Mouse (Mus musculus): Measurements from ENCODE around the gene Obsl1.
A peak's percentile ranks its signal among the peaks of the same experiment; 100 is the strongest.

Obsl1 gene

DNA sequence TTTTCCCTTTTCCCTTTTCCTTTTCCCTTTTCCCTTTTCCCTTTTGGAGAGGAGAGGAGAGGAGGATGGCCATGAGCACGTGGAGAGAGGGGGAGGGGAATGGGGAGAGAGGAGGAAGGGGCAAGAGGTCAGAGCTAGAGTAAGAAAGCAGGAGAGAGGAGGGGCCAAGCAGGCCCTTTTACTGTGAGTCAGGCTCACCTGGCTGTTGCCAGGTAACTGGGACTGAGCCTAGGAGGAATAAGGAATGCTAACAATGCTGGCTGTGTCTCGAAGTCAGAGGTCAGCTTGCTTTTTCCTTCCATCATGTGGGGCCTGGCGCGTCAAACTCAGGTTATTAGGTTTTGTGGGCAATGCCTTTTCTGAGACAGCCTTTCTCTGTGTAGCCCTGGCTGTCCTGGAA is 11.7 kb upstream of the Obsl1 start:
- DNase-seq: no peak

GRCm38 (mm10) chr1:75516703-75517380 is 10.6 kb upstream of the Obsl1 start:
- no peak for DNase-seq

- DNase-seq: no peak
Measured at GRCm38 (mm10) chr1:75512550-75512949, 6.3 kb upstream of the Obsl1 start.

GRCm38 (mm10) chr1:75511437-75512210 is 5.4 kb upstream of the Obsl1 start:
- DNase-seq: no peak

DNA sequence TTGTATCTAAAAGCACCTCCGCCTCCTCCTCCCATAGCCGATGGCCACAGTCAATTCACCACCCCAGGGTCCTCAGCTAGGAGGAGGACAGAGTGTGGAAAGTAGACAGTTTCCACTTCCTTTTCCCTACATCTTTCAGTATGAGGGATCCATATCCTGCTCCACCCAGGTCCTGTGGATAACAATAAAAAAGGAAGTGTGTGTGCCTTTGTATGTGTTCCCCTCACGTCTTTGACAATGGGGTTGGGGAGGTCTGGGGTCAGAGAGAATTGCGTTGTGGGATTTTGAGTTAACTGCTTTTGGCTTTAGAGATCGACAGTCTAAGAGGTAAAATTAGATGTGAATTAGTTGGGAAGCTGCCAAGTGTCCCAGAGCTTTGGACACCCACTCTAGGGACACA is 3.9 kb upstream of the Obsl1 start:
- DNase-seq: no peak

DNA sequence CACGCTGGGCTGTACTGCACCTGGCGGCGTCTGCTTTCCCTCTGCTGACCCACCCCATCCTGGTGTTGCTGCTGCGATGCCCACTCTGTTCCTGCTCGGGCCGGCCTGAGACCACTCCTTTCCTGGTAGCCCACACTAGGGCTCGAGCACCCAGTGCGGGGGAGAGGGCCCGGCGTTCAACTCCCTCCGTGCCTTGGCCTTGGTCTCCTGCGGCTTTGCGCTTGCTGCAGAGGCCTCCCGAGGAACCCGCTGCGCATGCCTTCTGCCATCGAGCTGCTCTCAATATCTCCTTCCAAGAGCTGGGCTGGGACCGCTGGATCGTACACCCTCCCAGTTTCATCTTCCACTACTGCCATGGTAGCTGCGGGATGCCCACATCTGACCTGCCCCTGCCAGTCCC is 3.3 kb upstream of the Obsl1 start:
- no peak for DNase-seq

- DNase-seq: no peak
Measured at GRCm38 (mm10) chr1:75507006-75507405, 754 bp upstream of the Obsl1 start, which contains the start of gene Inha. Gene Inha, plus strand, starts transcription at chr1:75507077.

DNA sequence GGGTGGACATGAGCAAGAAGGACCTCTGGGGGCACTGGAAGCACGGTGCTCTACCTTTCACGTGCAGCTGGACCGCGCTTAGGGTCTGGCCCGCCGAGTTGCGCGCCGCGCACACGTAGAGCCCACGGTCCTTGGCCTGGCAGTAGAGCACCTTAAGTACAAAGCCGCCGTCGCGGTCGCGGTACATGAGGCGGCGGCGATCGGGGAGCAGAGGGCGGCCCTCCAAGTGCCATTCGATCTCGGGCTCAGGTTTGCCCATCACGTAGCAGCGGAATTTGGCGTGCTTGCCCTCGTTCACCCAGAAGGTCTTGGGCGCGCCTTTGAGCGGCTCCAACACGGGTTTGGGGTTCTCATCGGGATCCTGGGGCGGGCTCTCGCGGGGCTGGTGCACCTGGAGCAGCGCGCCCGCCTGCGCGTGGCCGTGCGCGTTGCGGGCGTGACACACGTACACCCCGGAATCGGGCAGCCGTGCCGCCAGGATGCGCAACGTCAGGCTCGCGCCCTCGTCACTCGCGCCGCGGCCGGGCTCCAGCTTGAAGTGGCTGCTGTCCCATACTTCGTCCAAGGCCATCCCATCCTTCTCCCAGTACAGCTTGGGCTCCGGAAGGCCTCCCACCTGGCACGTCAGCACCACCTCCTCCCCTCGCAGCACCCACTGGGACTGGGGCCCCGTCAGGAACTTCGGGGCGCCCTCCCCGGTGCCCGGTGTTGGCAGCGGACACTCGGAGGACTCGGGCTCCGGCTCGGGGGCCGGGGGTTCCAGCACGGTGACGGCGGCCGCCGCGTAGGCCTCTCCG is 895 bp downstream of the Obsl1 start:
- peak; percentile 68 for DNase-seq

GRCm38 (mm10) chr1:75504256-75505045 is 1.8 kb downstream of the Obsl1 start:
- DNase-seq: no peak

GRCm38 (mm10) chr1:75503651-75503980 is 2.6 kb downstream of the Obsl1 start:
- DNase-seq: no peak

DNA sequence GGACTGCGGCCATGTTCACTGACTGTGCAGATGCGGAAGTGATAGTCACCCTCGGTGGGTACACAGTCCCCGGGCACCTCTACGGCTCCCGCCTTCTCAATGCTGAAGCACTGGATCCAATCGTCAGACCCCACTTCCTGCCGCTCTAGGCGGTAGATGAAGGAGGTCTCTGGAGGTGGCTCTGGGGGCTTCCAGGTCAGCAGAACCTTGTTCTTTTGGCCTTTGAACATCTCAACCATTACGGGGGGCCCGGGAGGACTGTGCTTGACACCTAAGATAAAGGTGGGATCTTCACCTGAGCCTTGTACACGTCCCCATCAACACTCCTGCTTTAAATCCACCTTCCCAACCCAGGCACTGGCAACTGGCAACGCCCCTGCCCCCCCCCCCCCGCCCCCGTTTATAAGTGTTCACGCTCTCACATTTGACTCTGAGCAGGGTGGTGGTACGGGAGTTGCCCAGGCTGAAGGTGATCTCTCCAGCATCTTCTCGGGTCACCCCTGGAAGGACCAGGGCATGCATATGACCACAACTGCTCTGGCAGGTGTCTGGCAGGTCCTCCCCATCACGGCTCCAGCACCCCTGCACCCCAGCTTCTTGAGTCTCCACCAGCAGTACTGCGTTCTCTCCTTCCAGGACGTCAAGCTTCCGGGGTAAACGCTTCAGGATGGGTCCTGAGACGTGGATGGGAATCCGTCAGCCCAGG is 3.2 kb downstream of the Obsl1 start:
- DNase-seq: no peak

GRCm38 (mm10) chr1:75501905-75502304 is 4.3 kb downstream of the Obsl1 start:
- DNase-seq: no peak

DNA sequence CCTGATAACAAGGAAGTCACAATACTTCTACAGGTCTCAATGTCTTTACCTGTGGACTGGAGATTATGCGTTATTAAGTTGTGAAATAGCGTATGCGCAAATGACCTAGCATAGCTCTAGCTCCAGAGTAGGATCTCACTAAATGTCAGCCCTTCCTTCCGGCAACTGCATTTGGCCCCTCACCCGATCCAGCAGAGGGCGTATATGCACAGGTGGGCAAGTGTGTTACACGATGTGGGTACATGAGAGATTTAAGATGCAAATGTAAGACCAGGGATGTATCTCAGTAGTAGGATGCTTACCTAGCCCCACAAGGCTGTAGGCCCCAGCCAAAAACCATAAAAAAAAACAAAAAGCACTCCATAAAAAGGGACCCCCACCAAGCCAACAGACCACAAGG is 6.8 kb downstream of the Obsl1 start:
- no peak for DNase-seq

- no peak for DNase-seq
Measured at GRCm38 (mm10) chr1:75498897-75499296, 7.4 kb downstream of the Obsl1 start.

DNA sequence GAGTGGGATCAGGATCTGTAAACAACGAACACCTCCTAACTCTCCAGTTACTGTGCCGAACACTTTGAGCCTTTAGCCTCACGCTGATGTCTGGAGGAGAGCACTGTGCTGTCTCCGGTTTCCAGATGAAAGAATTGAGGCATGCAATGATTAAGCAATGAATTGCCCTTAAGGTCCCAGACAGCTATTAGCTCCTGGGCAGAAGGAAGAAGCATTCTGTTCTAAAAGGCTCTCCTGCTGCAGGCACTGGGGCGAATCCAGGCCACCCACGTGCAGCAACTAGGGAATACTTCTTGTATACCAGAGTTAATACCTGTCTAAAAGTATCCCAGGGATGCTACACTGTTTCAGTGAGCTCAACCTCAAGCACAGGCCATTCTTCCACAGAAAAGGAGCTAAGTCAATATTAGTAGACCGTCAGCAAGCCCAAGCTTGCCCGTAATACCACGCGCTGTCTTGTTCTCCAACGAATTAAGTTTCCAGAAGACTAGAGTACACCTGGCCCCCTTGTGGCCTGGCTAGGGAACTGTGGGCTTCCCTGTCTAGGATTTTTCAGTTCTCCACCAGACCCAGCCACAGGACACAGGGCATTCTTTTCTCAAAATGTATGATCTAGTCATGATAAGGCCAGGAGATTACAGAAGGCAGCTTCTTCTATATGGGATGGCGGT is 11.2 kb downstream of the Obsl1 start:
- DNase-seq: peak; percentile 43

GRCm38 (mm10) chr1:75492579-75493170 is 13.6 kb downstream of the Obsl1 start:
- no peak for DNase-seq

GRCm38 (mm10) chr1:75490785-75491551 is 15.3 kb downstream of the Obsl1 start:
- no peak for DNase-seq

DNA sequence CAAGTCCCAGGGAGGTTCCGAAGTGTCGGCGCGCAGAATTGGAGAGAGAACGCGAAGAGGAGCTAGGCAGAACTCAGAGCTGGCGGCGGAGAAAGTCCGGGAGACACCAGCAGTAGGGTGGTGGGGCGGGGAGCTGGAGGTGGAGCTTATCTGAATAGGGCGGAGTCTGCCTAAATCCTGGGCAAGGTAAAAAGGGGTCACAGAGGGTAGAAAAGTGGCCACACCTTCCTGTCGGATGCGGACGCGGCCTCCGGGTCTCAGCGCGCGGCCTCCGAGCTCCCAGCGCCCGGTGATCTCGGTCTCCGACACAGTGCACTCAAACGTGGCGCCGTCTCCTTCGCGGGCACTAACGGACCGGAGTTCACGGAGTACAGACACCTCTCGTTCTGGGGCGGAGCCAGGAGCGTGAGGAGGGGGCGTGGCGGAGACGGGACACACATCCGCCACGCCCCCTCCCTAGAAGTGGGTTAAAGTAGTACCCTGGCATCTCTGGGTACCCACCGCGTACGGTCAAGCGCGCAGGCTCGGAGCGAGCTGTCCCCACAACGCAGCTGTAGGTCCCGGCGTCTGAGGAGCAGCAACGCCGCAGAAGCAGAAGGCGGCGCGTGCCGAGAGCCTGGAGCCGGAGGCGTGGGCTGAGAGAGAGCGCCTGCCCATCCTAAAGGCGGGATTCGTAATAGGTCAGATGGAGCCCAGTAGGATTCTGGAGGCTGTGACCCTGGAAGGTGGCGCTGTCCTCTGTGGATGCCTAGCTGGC is 18.7 kb downstream of the Obsl1 start:
- DNase-seq: peak; percentile 81

- no peak for DNase-seq
Measured at GRCm38 (mm10) chr1:75487040-75487404, 19.2 kb downstream of the Obsl1 start.

DNA sequence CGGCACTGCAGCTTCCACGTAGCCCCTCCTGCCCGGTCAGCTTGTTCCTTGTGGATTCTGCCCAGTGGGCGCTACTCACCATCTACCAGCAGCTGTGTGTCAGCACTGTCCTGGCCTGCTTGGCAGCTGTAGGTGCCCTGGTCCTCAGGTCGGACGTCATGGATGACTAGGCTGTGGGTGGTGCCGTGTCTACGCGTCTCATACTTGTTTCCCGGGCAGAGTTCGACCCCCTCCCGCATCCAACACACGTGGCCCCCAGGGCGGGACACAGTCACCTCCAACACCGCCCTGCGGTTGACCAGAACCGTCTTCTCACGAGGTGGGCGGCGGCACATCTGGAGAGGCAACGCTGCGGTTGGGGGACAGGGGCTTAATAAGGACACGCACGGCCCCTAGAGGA is 19.7 kb downstream of the Obsl1 start:
- no peak for DNase-seq
